Mouse (Mus musculus) heart, postnatal 0 days (tissue): ENCODE measurements at regions not wholly inside any gene's neighbourhood (a gene's known extent, or its start where the extent isn't known, plus 50 kb on each side); places are given as distances from the start of the nearest gene placed in this dataset.

Experiments used
- ATAC-seq: fragments of 200-750 bp; cut with Nextera tagmentation; 2 replicates; pipeline ENCODE4 v1.8.0; 2017; ENCODE audit warnings: low read depth, moderate number of reproducible peaks, moderate library complexity; ENCODE audit not compliant: insufficient read depth
- DNase-seq: peaks from one replicate; pipeline ENCODE4 v3.0.0-alpha.2; 2016; ENCODE audit warnings: low spot score
- H3K27ac ChIP-seq: fragments of 300-500 bp; sonication (generic); 2 replicates; pipeline ENCODE4 v1.5.1; 2014; ENCODE audit warnings: low read depth, mild to moderate bottlenecking
- H3K27me3 ChIP-seq: fragments of 300-500 bp; sonication (generic); 2 replicates; pipeline ENCODE4 v1.6.1; 2014; ENCODE audit warnings: low read length, mixed read lengths; ENCODE audit not compliant: control insufficient read depth, insufficient read depth
- H3K36me3 ChIP-seq: fragments of 300-500 bp; sonication (generic); replicated peaks from 2 replicates; pipeline ENCODE4 v1.6.1; 2014; ENCODE audit warnings: low read length, mixed read lengths; ENCODE audit not compliant: control insufficient read depth, insufficient read depth
- H3K4me1 ChIP-seq: fragments of 300-500 bp; sonication (generic); 2 replicates; pipeline ENCODE4 v1.6.1; 2014; ENCODE audit warnings: antibody characterized with exemption; ENCODE audit not compliant: control insufficient read depth, insufficient read depth
- H3K4me2 ChIP-seq: fragments of 300-500 bp; sonication (generic); 2 replicates; pipeline ENCODE4 v1.6.1; 2014; ENCODE audit warnings: low read depth, mild to moderate bottlenecking, low read length, moderate library complexity
- H3K4me3 ChIP-seq: fragments of 300-500 bp; sonication (generic); 2 replicates; pipeline ENCODE4 v1.5.1; 2014; ENCODE audit warnings: low read depth, low read length
- H3K9ac ChIP-seq: fragments of 300-500 bp; sonication (generic); replicated peaks from 2 replicates; pipeline ENCODE4 v1.6.1; 2014; ENCODE audit warnings: low read depth, low read length, mixed read lengths
- H3K9me3 ChIP-seq: fragments of 300-500 bp; sonication (generic); replicated peaks from 2 replicates; pipeline ENCODE4 v1.6.1; 2016; ENCODE audit warnings: low read length; ENCODE audit not compliant: control insufficient read depth
- CTCF ChIP-seq: IDR thresholded peaks from 2 replicates; pipeline ENCODE4 v1.5.1; 2016; ENCODE audit warnings: antibody characterized with exemption, control low read depth, low read depth
- EP300 ChIP-seq: IDR thresholded peaks from 2 replicates; pipeline ENCODE4 v1.6.1; 2016; ENCODE audit warnings: antibody characterized with exemption, low read depth
- WGBS: fragments of 180-500 bp; shearing (Covaris S2); extraction: QIAGEN DNeasy Blood & Tissue Kit; methylation state at CpG from one replicate; pipeline ENCODE4 v1.1.7; 2014; 5-methylcytosine and 5-hydroxymethylcytosine counted together

GRCm38 (mm10) chr13:51916666-51917240, 70.3 kb downstream of the Gadd45g start:
- Histone ChIP-seq H3K36me3 (no peaks in the 10 kb centered on the region), H3K9me3 (no peaks in the 10 kb centered on the region), H3K9ac (no peak overlapping the region), H3K4me3 (no peak overlapping the region), H3K27ac (no peak overlapping the region), H3K4me2 (no peak overlapping the region), H3K4me1 (peaks cover 5% of the 10 kb centered on the region; the same call in 1 of the 2 replicates), H3K27me3 (peaks cover 17% of the 10 kb centered on the region)
- WGBS = 69% methylated on average over 15 of the region's 15 CpGs
- no peak for ATAC-seq
- TF ChIP-seq EP300 (no peak), CTCF (no peak)
- DNase-seq = no peak

- WGBS = 77% methylated on average over 7 of the region's 7 CpGs
- no peaks in the 10 kb centered on the region for H3K9me3 ChIP-seq
Observed at GRCm38 (mm10) chr13:51917658-51918057, 71.2 kb downstream of the Gadd45g start.

GRCm38 (mm10) chr13:51918108-51918507, 71.6 kb downstream of the Gadd45g start:
- Histone ChIP-seq H3K36me3 (no peaks in the 10 kb centered on the region), H3K27me3 (peaks cover 17% of the 10 kb centered on the region), H3K27ac (no peak overlapping the region), H3K9ac (no peak overlapping the region), H3K4me1 (peaks cover 5% of the 10 kb centered on the region; the same call in 1 of the 2 replicates), H3K4me2 (no peak overlapping the region), H3K4me3 (no peak overlapping the region), H3K9me3 (no peaks in the 10 kb centered on the region)
- WGBS = 67% methylated on average over 8 of the region's 8 CpGs
- TF ChIP-seq EP300 = no peak
- TF ChIP-seq CTCF = no peak
- ATAC-seq (no peak), DNase-seq (no peak)

More at GRCm38 (mm10) chr13:51917658-51918057, 71.2 kb downstream of the Gadd45g start:
- Histone ChIP-seq H3K27ac (no peak overlapping the region), H3K27me3 (peaks cover 17% of the 10 kb centered on the region), H3K4me1 (peaks cover 5% of the 10 kb centered on the region; the same call in 1 of the 2 replicates), H3K4me2 (no peak overlapping the region), H3K9ac (no peak overlapping the region), H3K36me3 (no peaks in the 10 kb centered on the region), H3K4me3 (no peak overlapping the region)
- TF ChIP-seq CTCF = no peak
- TF ChIP-seq EP300 = no peak
- ATAC-seq = no peak
- no peak for DNase-seq

GRCm38 (mm10) chr13:51918781-51919170, 72.3 kb downstream of the Gadd45g start:
- Histone ChIP-seq H3K27ac (no peak overlapping the region), H3K4me3 (no peak overlapping the region), H3K4me1 (peaks cover 5% of the 10 kb centered on the region; the same call in 1 of the 2 replicates), H3K27me3 (peaks cover 17% of the 10 kb centered on the region), H3K36me3 (no peaks in the 10 kb centered on the region), H3K4me2 (no peak overlapping the region), H3K9ac (no peak overlapping the region), H3K9me3 (no peaks in the 10 kb centered on the region)
- TF ChIP-seq EP300 = no peak
- WGBS = 50% methylated on average over 10 of the region's 10 CpGs
- no peak for DNase-seq
- ATAC-seq = no peak

GRCm38 (mm10) chr13:51919171-51919793, 72.8 kb downstream of the Gadd45g start:
- DNase-seq (no peak), ATAC-seq (no peak)
- Histone ChIP-seq H3K27ac (no peak overlapping the region), H3K4me3 (no peak overlapping the region), H3K27me3 (peaks cover 17% of the 10 kb centered on the region), H3K4me1 (peaks cover 5% of the 10 kb centered on the region; the same call in 1 of the 2 replicates), H3K9me3 (no peaks in the 10 kb centered on the region), H3K9ac (no peak overlapping the region), H3K4me2 (no peak overlapping the region), H3K36me3 (no peaks in the 10 kb centered on the region)
- TF ChIP-seq EP300 (no peak), CTCF (no peak)
- WGBS = 50% methylated on average over 14 of the region's 14 CpGs

GRCm38 (mm10) chr13:51919937-51920336, 73.5 kb downstream of the Gadd45g start:
- 83% methylated on average over 3 of the region's 3 CpGs for WGBS
- Histone ChIP-seq H3K4me2 (no peak overlapping the region), H3K4me1 (peaks cover 5% of the 10 kb centered on the region; the same call in 1 of the 2 replicates), H3K4me3 (no peak overlapping the region), H3K9ac (no peak overlapping the region), H3K36me3 (no peaks in the 10 kb centered on the region), H3K27ac (no peak overlapping the region), H3K27me3 (peaks cover 17% of the 10 kb centered on the region), H3K9me3 (no peaks in the 10 kb centered on the region)
- no peak for ATAC-seq
- TF ChIP-seq CTCF (no peak), EP300 (no peak)
- no peak for DNase-seq
